Mouse (Mus musculus) midbrain, embryonic 12.5 days (tissue): ENCODE measurements around the gene Sult1c2. TPM values are rescaled to one million over a fixed set of nuclear protein-coding genes. Genes with fewer than 3 reads are reported as not detected.
"Not testable (repeated sequence)": the region's sequence is repeated elsewhere in the genome, so short reads cannot be mapped to it uniquely, and the experiment has no call there.

ENCODE experiments used
- ATAC-seq: fragments of 200-750 bp; cut with Nextera tagmentation; 2 replicates; pipeline ENCODE4 v1.8.0; 2017; ENCODE audit warnings: low read depth, moderate TSS enrichment, moderate library complexity; ENCODE audit not compliant: low FRiP score
- H3K27ac ChIP-seq: fragments of 300-500 bp; sonication (generic); replicated peaks from 2 replicates; pipeline ENCODE4 v1.5.1; 2016; ENCODE audit warnings: mild to moderate bottlenecking
- H3K27me3 ChIP-seq: fragments of 300-500 bp; sonication (generic); 2 replicates; pipeline ENCODE4 v1.6.1; 2016; ENCODE audit warnings: mild to moderate bottlenecking
- H3K36me3 ChIP-seq: fragments of 300-500 bp; sonication (generic); 2 replicates; pipeline ENCODE4 v1.6.1; 2016
- H3K4me1 ChIP-seq: fragments of 300-500 bp; sonication (generic); 2 replicates; pipeline ENCODE4 v1.6.1; 2016
- H3K4me2 ChIP-seq: fragments of 300-500 bp; sonication (generic); replicated peaks from 2 replicates; pipeline ENCODE4 v1.6.1; 2016; ENCODE audit warnings: mild to moderate bottlenecking, moderate library complexity
- H3K4me3 ChIP-seq: fragments of 300-500 bp; sonication (generic); 2 replicates; pipeline ENCODE4 v1.5.1; 2016; ENCODE audit warnings: mild to moderate bottlenecking
- H3K9ac ChIP-seq: fragments of 300-500 bp; sonication (generic); replicated peaks from 2 replicates; pipeline ENCODE4 v1.6.1; 2016; ENCODE audit warnings: mild to moderate bottlenecking, moderate library complexity
- H3K9me3 ChIP-seq: fragments of 300-500 bp; sonication (generic); 2 replicates; pipeline ENCODE4 v1.6.1; 2016; ENCODE audit warnings: mild to moderate bottlenecking
- WGBS: fragments of 180-500 bp; shearing (Covaris S2); methylation state at CpG from one replicate; pipeline ENCODE4 v1.1.7; 2016; 5-methylcytosine and 5-hydroxymethylcytosine counted together
- polyA plus RNA-seq: library from polyadenylated mRNA; unstranded; fragments of >200 nt; fragmentation: Nextera tagmentation; extraction: Ambion mirVana; gene quantifications from 2 replicates; pipeline ENCODE4 v1.2.1, GENCODE M21; 2016

Sult1c2 gene
- polyA plus RNA-seq, result not detected in 2 replicates

DNA sequence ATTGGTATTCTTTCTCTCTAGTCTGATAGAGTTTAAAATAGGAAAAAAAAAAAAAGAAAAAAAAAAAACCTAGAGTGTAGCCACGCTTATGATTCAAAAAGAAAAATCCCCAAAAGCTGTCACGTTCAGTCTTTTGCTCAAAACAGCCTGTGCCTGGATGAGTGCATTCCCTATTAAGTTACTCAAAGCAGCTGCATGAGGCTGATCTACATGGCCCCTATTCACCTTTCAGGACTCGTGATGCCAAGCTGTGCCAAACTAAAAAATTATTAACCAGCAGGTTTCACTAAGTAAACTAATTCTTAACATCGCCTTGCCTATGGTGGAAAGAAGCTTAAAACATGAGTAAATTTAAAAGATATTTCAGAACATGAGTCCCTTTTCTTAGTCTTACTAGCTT lies at the start of gene Sult1c2:
Gene Sult1c2 (minus strand): TSS at position 134 of the 400 bp plus-strand sequence.
- no peaks in the 10 kb centered on the region for H3K4me1 ChIP-seq
- H3K9me3 ChIP-seq, result no peaks in the 10 kb centered on the region
- no peak within 1 kb of the TSS for H3K27ac ChIP-seq
- no peak for ATAC-seq
- no peak within 1 kb of the TSS for H3K4me2 ChIP-seq
- WGBS, result 93% methylated on average over 4 of the region's 4 CpGs
- no peaks in the 10 kb centered on the region for H3K36me3 ChIP-seq
- H3K9ac ChIP-seq, result no peak within 1 kb of the TSS
- H3K27me3 ChIP-seq, result no peaks in the 10 kb centered on the region
- H3K4me3 ChIP-seq, result no peak within 1 kb of the TSS

DNA sequence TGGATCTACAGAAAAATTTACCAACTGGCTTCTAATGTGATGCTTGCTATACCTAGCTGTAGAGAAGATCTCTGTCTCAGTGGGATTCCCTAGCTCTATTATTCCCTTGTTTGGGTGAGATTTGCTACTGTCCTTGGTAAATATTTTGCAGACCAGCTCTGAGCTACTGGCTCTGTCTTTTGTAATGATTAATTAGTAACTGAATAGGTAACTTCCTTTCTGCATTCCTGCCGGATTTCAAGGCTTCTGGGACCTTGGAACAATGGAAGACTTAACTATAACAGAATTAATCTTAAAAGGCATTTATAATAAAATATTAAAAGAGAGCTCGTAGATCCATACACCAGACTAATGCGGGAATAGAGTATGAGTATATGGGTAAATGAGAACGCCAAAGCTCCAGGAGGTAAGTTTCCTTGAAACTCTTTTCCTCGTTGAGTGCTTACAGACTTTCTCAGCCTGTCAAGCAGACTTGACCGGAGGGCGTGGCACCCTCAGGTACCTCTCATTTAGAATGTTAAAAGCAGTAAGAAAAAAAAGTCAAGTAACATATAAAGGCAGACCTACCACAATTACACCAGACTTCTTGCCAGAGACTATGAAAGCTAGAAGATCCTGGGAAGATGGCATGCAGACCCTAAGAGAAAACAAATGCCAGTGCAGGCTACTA lies 33.0 kb upstream of the Sult1c2 start:
- WGBS, result 90% methylated on average over 7 of the region's 7 CpGs
- not testable (repeated sequence) for H3K4me1 ChIP-seq, H3K27me3 ChIP-seq, H3K4me2 ChIP-seq, H3K9ac ChIP-seq, H3K4me3 ChIP-seq, H3K9me3 ChIP-seq, H3K36me3 ChIP-seq, ATAC-seq, H3K27ac ChIP-seq

DNA sequence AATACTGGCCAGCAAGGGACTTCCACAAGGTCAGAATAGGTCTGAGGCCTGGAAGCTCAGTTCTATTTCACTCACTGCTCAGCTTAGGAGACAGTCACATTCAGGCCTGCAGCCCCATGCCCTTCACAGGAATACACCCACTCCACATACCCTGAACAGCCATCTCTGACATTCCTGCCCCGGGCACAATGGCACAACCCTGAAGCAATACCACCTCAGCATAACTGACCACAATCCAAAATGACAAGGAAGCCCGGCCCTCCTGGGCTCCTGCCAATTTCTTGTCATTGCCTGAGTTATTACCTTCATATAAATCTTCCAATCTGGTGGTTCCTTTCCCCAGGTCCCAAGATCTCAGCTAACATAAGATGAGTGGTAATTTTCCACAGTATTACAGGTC lies 28.3 kb upstream of the Sult1c2 start:
- H3K27me3 ChIP-seq, result no peaks in the 10 kb centered on the region
- 88% methylated on average over 2 of the region's 2 CpGs for WGBS

DNA sequence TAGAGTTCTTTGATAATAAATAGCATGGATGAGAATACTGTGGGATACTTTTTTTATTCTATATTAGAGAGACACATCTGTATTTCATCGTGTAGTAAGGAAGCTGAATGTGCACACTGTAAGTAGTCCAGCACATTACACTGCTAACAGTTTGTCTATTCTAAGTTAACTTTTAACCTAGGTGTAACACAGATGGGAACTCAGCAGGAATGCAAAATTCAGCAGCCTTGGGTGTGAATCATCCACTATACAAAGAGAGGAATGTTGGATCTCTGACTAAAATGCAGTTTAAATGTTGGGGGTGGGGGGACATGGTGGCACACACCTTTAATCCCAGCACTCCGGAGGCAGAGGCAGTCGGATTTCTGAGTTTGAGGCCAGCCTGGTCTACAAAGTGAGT lies 26.1 kb upstream of the Sult1c2 start:
- H3K27ac ChIP-seq, result no peak overlapping the region
- H3K36me3 ChIP-seq, result no peaks in the 10 kb centered on the region
- no peak overlapping the region for H3K9ac ChIP-seq
- WGBS, result 86% methylated on average over 3 of the region's 3 CpGs
- H3K4me2 ChIP-seq, result no peak overlapping the region
- ATAC-seq, result no peak
- H3K9me3 ChIP-seq, result no peaks in the 10 kb centered on the region; the same call in 1 of the 2 replicates
- no peaks in the 10 kb centered on the region for H3K4me1 ChIP-seq
- H3K4me3 ChIP-seq, result no peak overlapping the region
- H3K27me3 ChIP-seq, result no peaks in the 10 kb centered on the region

More for the DNA sequence above, 28.3 kb upstream of the Sult1c2 start:
- Histone ChIP-seq H3K36me3 (no peaks in the 10 kb centered on the region), H3K27ac (no peak overlapping the region), H3K4me1 (no peaks in the 10 kb centered on the region), H3K4me2 (no peak overlapping the region), H3K4me3 (no peak overlapping the region), H3K9ac (no peak overlapping the region), H3K9me3 (peaks cover 4% of the 10 kb centered on the region; the same call in 1 of the 2 replicates)
- ATAC-seq, result no peak

DNA sequence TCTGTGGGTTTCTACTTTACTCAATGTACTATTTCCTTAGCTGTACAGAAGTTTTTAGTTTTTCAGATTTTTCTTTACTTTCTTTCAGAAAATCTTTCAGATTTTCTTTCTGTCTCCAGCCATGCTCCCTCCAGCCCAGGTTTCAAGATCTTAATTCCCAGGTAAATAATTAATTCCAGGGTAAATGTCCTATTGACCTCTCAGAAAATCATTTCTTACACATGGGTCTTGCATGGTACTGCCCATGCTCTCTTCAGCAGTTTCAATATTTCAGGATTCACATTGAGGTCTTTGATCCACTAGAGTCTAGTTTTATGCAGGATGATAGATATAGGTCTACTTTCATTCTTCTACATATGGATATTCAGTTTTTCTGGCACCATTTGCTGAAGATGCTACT lies 23.8 kb upstream of the Sult1c2 start:
- no peak overlapping the region for H3K4me3 ChIP-seq
- H3K9me3 ChIP-seq, result no peaks in the 10 kb centered on the region
- H3K9ac ChIP-seq, result no peak overlapping the region
- no peak for ATAC-seq
- no peaks in the 10 kb centered on the region for H3K27me3 ChIP-seq
- no peak overlapping the region for H3K4me2 ChIP-seq
- H3K27ac ChIP-seq, result no peak overlapping the region
- H3K36me3 ChIP-seq, result no peaks in the 10 kb centered on the region
- H3K4me1 ChIP-seq, result no peaks in the 10 kb centered on the region

DNA sequence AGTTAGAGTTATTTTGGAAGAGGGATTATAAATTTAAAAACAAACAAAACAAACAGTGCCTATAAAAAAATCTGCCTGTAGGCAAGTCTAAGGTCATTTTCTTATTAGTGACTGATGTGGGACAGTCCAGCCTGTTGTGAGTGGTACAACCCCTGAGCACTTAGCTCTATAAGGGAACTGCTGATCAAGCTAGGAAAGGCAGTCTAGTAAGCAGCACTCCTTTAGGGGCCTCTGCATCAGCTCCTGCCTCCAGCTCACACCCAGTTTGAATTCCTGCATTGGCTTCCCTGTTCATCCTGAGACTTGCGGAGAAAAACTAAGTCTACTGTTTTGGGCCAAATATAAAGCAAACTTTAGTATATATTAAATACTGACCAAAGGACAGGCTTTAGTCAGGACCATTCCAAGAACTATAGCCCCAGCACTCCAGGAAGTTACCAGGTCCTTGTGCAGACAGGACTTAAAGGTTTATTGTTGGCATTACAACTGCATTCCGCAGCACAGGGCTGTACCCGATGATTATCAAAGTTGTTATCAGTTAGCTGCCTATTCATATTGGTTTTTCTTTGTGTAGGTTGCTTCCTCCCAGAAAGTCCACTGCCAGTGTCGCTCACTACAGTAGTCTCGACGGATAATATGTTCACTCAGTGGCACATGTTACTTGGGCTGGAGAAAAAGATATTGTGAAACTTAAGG lies 19.3 kb upstream of the Sult1c2 start:
- WGBS, result 91% methylated on average over 6 of the region's 6 CpGs
- Histone ChIP-seq H3K4me2 (no peak overlapping the region), H3K9ac (no peak overlapping the region), H3K27ac (no peak overlapping the region), H3K4me3 (no peak overlapping the region), H3K4me1 (no peaks in the 10 kb centered on the region), H3K36me3 (no peaks in the 10 kb centered on the region), H3K27me3 (no peaks in the 10 kb centered on the region), H3K9me3 (no peaks in the 10 kb centered on the region)
- no peak for ATAC-seq

DNA sequence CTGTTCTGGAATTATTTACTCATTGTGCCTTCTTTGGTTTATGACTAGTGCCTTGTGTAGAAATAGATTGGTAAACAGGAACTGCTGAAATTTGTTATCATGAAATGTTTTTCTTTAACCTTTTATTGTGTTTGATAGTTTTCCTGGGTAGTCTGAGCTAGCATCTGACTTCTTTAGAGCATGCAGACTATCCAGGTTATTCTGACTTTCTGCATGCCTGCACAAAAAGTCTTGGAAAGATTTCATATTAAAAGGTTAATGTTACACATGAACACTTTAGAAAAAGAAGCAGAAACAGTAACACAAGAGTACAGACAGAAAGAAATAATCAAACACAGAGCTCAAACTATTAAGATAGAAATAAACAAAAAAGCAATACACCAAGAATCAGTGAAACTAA lies 14.4 kb upstream of the Sult1c2 start:
- Histone ChIP-seq H3K27ac (no peak overlapping the region), H3K4me2 (no peak overlapping the region), H3K27me3 (no peaks in the 10 kb centered on the region), H3K4me1 (no peaks in the 10 kb centered on the region), H3K9ac (no peak overlapping the region), H3K4me3 (no peak overlapping the region), H3K36me3 (no peaks in the 10 kb centered on the region), H3K9me3 (no peaks in the 10 kb centered on the region)
- ATAC-seq, result no peak

DNA sequence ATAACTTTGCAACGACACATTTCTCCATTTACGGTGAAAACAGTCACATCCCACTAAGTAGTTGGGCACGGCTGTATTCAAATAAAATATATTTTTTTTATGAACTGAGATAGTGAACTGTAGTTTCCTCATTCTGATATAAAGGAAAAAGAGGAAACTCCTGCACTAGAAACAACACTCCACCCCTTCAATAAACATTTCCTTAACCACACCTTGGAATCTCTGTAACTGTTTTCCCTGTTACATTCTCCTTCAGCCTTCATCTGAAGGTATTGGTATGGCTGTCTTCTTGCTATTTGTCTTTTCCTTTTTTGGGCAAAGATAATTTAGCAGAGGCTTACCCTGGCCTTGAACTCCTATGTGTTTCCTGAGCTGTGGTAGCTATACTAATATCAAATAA lies 8.9 kb upstream of the Sult1c2 start:
- no peak for ATAC-seq
- Histone ChIP-seq H3K27me3 (no peaks in the 10 kb centered on the region), H3K4me2 (no peak overlapping the region), H3K9me3 (no peaks in the 10 kb centered on the region), H3K9ac (no peak overlapping the region), H3K27ac (no peak overlapping the region), H3K4me3 (no peak overlapping the region), H3K36me3 (no peaks in the 10 kb centered on the region), H3K4me1 (no peaks in the 10 kb centered on the region)
- 90% methylated on average over 3 of the region's 3 CpGs for WGBS

DNA sequence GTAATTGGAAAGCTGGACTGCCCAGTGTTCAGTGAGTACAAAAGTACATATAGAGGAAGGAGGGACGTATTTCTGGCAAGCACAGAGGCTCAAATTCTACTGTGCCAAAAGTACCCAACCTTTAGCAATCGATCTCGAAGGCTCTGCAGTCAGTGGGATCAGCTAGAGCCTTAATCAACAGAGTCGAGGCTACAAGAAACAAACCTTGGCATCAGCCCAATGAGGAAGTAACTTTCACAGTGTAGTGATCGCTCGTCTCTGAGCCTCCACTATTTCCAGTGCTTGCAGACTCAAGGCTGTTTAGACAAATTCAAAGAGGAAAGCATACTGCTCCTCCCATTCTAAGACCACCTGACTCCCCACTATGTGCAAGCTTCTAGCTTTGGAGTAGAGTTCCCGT lies 343 bp downstream of the Sult1c2 start:
- Histone ChIP-seq H3K36me3 (no peaks in the 10 kb centered on the region), H3K27ac (no peak overlapping the region), H3K4me3 (no peak overlapping the region), H3K9ac (no peak overlapping the region), H3K4me2 (no peak overlapping the region), H3K9me3 (no peaks in the 10 kb centered on the region), H3K4me1 (no peaks in the 10 kb centered on the region), H3K27me3 (no peaks in the 10 kb centered on the region)
- ATAC-seq, result no peak
- WGBS, result 83% methylated on average over 7 of the region's 7 CpGs

DNA sequence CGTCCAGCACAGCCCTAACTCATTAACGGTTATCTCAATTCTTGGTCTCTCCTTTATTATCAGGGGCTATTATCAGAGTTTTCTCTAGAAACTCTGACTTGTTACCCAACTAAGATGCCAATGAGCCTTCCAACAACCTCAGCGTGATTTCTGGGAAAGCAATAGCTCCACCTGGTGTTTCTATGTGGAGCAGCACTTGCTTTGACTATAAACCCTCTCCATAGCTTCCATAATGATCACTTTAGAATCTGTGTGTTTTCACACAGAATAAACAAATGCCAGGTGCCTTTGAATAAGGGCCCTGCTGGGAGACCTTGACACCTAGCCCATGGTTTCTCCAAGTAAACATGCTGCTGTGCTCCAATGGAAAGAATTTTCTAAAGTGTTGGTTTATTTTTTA lies 12.8 kb downstream of the Sult1c2 start:
- no peak for ATAC-seq
- no peaks in the 10 kb centered on the region for H3K4me1 ChIP-seq
- WGBS, result 62% methylated on average over 3 of the region's 3 CpGs
- H3K36me3 ChIP-seq, result no peaks in the 10 kb centered on the region
- 0 out of 2 replicates have a peak, but pooled peaks cover 7% of the 10 kb centered on the region for H3K9me3 ChIP-seq
- no peak overlapping the region for H3K4me3 ChIP-seq
- no peak overlapping the region for H3K4me2 ChIP-seq
- no peaks in the 10 kb centered on the region for H3K27me3 ChIP-seq
- H3K9ac ChIP-seq, result no peak overlapping the region
- no peak overlapping the region for H3K27ac ChIP-seq

DNA sequence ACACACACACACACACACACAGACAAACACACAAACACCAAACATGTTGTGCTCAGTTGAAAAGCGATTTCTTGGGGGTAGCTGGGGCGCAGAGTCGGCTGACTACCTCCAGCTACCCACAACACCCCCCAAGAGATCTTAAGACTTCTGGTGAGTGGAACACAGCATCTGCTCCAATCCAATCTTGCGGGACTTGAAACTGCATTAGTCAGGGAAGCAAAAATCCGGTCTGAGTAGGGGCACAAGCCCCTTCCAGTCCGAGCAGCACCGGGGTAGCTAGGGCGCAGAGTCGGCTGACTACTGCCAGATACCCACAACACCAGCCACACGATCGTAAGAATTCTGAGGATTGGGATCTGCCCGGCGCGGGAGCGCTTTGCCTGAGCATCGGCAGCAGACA lies 42.2 kb downstream of the Sult1c2 start:
- not testable (repeated sequence) for H3K9ac ChIP-seq, H3K4me1 ChIP-seq, H3K4me3 ChIP-seq, H3K27me3 ChIP-seq, H3K4me2 ChIP-seq, H3K9me3 ChIP-seq, H3K36me3 ChIP-seq, H3K27ac ChIP-seq, ATAC-seq
- WGBS, result 86% methylated on average over 16 of the region's 16 CpGs

DNA sequence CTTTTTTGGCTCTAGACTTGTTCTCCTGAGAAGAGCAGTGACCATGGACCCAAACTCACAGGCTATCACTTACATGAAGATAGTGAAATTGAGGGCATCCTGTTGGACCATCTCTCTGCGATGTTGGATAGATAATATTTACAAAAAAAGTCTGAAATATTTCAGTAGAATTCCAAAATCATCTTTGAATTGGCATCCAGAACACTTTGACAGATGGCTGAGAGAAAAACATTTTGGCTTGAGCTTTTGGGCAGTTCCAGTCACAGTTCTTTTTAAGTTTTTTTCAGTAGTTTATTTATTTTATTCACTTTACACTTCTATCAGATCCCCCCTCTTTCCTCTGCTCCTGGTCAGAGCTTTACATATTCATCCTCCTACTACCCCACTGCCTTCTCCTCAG lies 62.8 kb downstream of the Sult1c2 start:
- ATAC-seq, result no peak
- Histone ChIP-seq H3K4me2 (no peak overlapping the region), H3K27me3 (no peaks in the 10 kb centered on the region), H3K9me3 (no peaks in the 10 kb centered on the region), H3K27ac (no peak overlapping the region), H3K36me3 (no peaks in the 10 kb centered on the region), H3K9ac (no peak overlapping the region), H3K4me1 (no peaks in the 10 kb centered on the region), H3K4me3 (no peak overlapping the region)
- WGBS, result 76% methylated on average over 1 of the region's 1 CpGs
